Mouse (Mus musculus) adrenal gland, postnatal 0 days (tissue): Measurements from ENCODE around the gene Ube2cbp. TPM values are rescaled to one million over a fixed set of nuclear protein-coding genes. Genes with fewer than 3 reads are reported as not detected.

Experiments
- polyA plus RNA-seq: library from polyadenylated mRNA; unstranded; fragments of >200 nt; fragmentation: Nextera tagmentation; extraction: Ambion mirVana; gene quantifications from 2 replicates; pipeline ENCODE4 v1.2.1, GENCODE M21; 2015

The Ube2cbp gene
- 2.4 and 3.7 TPM in 2 replicates for polyA plus RNA-seq

DNA sequence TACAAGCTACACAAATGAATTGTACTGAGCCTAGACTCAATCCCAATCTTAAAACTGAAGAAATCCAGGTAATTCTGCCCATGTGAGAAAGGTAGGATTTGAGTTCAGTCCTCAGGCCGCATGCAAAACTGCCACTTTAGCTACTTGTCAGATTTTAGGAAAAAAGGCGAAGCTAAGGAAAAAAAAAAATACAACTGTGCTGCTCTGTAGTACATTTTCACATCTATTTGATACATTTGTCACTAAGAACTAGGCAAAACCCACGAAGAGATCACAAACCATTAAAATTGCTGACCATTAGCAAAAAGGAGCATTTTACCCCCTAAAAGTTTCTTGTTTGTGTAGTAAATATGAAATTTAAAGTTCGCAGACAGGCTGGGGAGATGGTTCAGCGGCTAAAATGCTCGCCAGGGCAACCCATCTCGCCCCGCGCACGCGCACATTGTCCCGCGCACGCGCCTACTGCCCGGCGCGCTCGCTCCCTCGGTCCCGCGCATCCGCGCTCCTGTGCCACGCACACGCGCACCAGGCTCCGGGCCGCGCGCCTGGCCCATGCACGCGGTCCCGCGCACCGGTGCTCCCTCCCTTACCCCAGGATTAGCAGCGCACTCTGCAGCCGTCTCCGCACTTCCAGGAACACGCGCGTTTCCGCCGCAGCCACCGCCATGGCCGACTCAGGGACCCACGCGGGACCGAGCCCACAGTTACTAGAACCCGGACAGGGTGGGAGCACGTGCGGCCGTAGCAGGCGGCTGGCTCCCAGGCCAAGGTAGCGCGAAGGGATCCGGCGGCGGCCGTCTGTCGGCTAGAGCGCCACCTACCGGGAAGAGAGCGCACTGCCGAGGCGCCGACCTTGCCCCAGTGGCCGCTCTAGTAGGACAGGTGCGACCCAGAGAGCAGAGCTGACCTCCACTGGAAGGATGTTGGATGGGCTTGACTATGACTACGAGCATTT, at the start of gene Ube2cbp:
Ube2cbp (minus strand) TSS at position 800 of the 955 bp plus-strand sequence.

DNA sequence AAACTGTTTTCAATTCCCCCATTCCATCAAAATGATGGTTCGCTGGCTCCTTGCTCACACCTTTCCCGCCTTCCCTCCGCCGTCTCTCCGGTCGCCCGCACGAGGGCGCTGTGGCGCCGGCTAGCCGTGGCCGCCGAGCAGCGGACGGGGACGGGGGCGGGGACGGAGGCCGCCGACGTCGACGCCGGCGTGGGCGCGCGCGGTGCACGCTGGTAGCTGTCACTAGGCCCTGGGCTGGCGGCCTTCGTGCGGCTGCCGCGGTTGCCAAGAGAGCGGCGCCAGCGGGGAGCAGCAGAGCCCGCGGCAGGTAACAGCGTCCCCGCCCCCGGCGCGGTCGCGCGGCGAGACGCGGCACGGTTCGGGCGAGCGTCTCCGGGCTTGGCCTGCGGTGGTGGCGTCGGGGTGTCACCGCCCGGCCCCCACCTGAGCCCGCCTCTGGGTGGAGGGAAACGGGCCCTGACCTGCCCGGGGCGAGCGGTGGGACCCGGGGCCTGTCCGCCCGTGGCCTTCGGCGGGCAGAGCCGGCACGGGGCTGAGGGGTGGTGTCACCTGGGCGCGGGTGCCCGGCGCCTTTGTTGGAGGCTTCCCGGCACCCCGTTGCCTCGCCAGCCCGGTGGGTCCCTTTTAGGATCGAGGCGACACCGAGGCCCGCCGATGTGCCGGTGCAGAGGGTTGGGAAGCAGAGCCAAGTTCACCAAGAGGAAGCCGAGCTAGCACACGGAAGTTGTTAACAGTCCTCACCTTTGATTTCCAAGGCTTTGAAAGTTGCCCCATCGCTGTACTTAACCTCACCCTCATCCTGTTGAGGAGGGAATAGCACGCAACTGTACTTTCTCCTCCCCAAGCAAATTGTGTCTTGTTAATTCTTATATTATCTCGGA, 2.5 kb upstream of the Ube2cbp start, which contains the start of gene Dop1a:
Dop1a (plus strand) TSS at position 165 of the 881 bp plus-strand sequence.

Other genes with a start within 250 kb of the Ube2cbp start
- gene Dop1a, start 2.2 kb upstream of the Ube2cbp start, polyA plus RNA-seq, result 8.0 and 10.9 TPM in 2 replicates
- gene Pgm3, start 106.9 kb upstream of the Ube2cbp start, polyA plus RNA-seq, result 23.8 and 47.7 TPM in 2 replicates
- 31.9 and 44.7 TPM in 2 replicates for gene Rwdd2a, start 107.0 kb upstream of the Ube2cbp start, polyA plus RNA-seq
- 121 and 356 TPM in 2 replicates for gene Me1, start 231.0 kb upstream of the Ube2cbp start, polyA plus RNA-seq